ENCODE assay signal across 8 mouse cellular contexts in the genomic region with DNA sequence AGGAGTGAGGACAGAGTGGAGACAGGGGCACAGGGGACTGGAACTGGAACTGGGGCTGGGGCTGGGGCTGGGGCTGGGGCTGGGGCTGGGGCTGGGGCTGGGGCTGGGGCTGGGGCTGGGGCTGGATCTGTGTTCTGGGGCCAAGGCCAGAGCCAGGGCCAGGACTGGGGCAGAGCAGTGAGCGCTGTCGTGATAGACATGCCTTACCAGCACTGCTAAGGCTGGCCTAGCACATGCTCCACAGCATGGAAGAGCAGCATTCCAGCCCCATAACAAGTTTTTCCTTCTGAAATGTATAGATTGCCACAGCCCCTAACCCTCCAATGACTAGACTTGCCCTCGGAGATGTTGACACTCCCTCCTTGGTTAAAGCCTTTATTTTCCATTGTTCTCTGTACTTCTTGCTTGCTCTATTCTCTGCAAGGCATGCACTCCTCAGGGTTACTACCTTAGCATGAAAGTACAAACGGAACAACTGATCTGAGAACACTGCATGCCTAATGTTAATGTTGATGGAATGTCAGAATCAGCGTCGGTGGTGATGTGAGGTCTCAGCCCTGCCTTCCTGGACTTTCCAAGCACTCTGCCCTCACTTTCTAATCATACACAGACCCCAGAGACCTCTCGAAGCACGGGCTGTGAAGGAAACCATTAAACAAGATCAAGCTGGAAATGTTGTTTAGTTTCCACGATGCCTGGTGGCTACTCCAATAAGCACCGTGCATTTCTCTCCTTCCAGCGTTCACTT.
DNase-seq lines count a peak whose midpoint lies in the region; ATAC-seq and TF ChIP-seq lines count a peak whose summit lies in the region.
"Had no signal": no experiment of that assay in that cellular context is flagged by ENCODE, and none has a peak within 500 bp of the region (broad histone marks: within the 10 kb centered on the region; RNA-seq: fewer than 3 reads in every experiment).

No protein-coding gene starts in this region.

- 0 out of 2 replicates have a peak overlapping the region, but pooled peaks have one; percentile 34 for H3K4me2 ChIP-seq in forebrain, embryonic 13.5 days
- H3K4me2 ChIP-seq in hindbrain, embryonic 11.5 days (replicated peaks; ENCODE audit: low read depth, low read length): no peak overlapping the region
- peak overlapping the region; percentile 42 for H3K4me2 ChIP-seq in midbrain, postnatal 0 days (ENCODE audit: low read depth, low read length, poor library complexity, severe bottlenecking)
- H3K4me2 ChIP-seq: liver, embryonic 13.5 days had no signal

- H3K27ac ChIP-seq in left cerebral cortex, adult 2 months: peak overlapping the region; percentile 82
- no peak overlapping the region; the same call in 1 of the 2 replicates for H3K27ac ChIP-seq in forebrain, embryonic 13.5 days
- H3K27ac ChIP-seq in hindbrain, embryonic 11.5 days (ENCODE audit: low read depth, low read length): no peak overlapping the region
- 0 out of 2 replicates have a peak overlapping the region, but pooled peaks have one; percentile 12 for H3K27ac ChIP-seq in midbrain, postnatal 0 days (ENCODE audit: low read depth, low read length)
- H3K27ac ChIP-seq: liver, embryonic 13.5 days had no signal

- no peaks in the 10 kb centered on the region for H3K36me3 ChIP-seq in forebrain, embryonic 13.5 days (ENCODE audit: poor library complexity, severe bottlenecking)
- H3K36me3 ChIP-seq in hindbrain, embryonic 11.5 days (ENCODE audit: control insufficient read depth, insufficient read depth, low read length): no peaks in the 10 kb centered on the region
- H3K36me3 ChIP-seq in midbrain, postnatal 0 days (ENCODE audit: insufficient read depth, low read length): no peaks in the 10 kb centered on the region
- H3K36me3 ChIP-seq: liver, embryonic 13.5 days had no signal

- ATAC-seq in forebrain, embryonic 13.5 days: peak; percentile 42
- ATAC-seq in hindbrain, embryonic 11.5 days (ENCODE audit: low FRiP score): peak; percentile 34; the same call in 1 of the 2 replicates
- ATAC-seq in midbrain, postnatal 0 days (ENCODE audit: low FRiP score): peak; percentile 44; the same call in 1 of the 2 replicates

- H3K4me1 ChIP-seq in forebrain, embryonic 13.5 days: peaks cover 11% of the 10 kb centered on the region; the same call in 1 of the 2 replicates
- no peaks in the 10 kb centered on the region for H3K4me1 ChIP-seq in hindbrain, embryonic 11.5 days (replicated peaks; ENCODE audit: control insufficient read depth, insufficient read depth, low read length)
- H3K4me1 ChIP-seq in midbrain, postnatal 0 days (ENCODE audit: insufficient read depth, low read length): no peaks in the 10 kb centered on the region
- H3K4me1 ChIP-seq: liver, embryonic 13.5 days had no signal

- H3K4me3 ChIP-seq in left cerebral cortex, adult 2 months: peak overlapping the region; percentile 24; the same call in 1 of the 2 replicates
- no peak overlapping the region for H3K4me3 ChIP-seq in forebrain, embryonic 13.5 days
- H3K4me3 ChIP-seq in hindbrain, embryonic 11.5 days (ENCODE audit: low read depth, low read length): no peak overlapping the region
- peak overlapping the region; percentile 26 for H3K4me3 ChIP-seq in midbrain, postnatal 0 days (ENCODE audit: low read depth, low read length)
- H3K4me3 ChIP-seq: liver, embryonic 13.5 days had no signal

- no peaks in the 10 kb centered on the region for H3K9me3 ChIP-seq in forebrain, embryonic 13.5 days (replicated peaks)
- H3K9me3 ChIP-seq in hindbrain, embryonic 11.5 days (ENCODE audit: control insufficient read depth, low read length): no peaks in the 10 kb centered on the region
- H3K9me3 ChIP-seq in midbrain, postnatal 0 days (ENCODE audit: low read length): no peaks in the 10 kb centered on the region
- H3K9me3 ChIP-seq: liver, embryonic 13.5 days had no signal

- DNase-seq in left cerebral cortex, adult 2 months (ENCODE audit: extremely low spot score in 1 of 2, low spot score in 2 of 2): no peak
- no peak for DNase-seq in left cerebral cortex, adult 9 months (ENCODE audit: low spot score in 2 of 2)
- no peak for DNase-seq in hindbrain, embryonic 11.5 days (ENCODE audit: low spot score)
- no peak for DNase-seq in midbrain, postnatal 0 days (ENCODE audit: low spot score)
- no peak for DNase-seq in B cell, adult 2 months
- no peak for DNase-seq in kidney, postnatal 36 days
- DNase-seq: liver, embryonic 13.5 days had no signal

- TF ChIP-seq CTCF in left cerebral cortex, adult 2 months (IDR thresholded peaks at IDR 0.05): no peak
- no peak for TF ChIP-seq CTCF in midbrain, postnatal 0 days (IDR thresholded peaks at IDR 0.05)

- H3K9ac ChIP-seq in forebrain, embryonic 13.5 days: no peak overlapping the region
- H3K9ac ChIP-seq in hindbrain, embryonic 11.5 days (ENCODE audit: low read depth, low read length): no peak overlapping the region
- H3K9ac ChIP-seq in midbrain, postnatal 0 days (replicated peaks; ENCODE audit: low read length, poor library complexity, severe bottlenecking): no peak overlapping the region
- H3K9ac ChIP-seq: liver, embryonic 13.5 days had no signal

- no peaks in the 10 kb centered on the region for H3K27me3 ChIP-seq in forebrain, embryonic 13.5 days
- no peaks in the 10 kb centered on the region for H3K27me3 ChIP-seq in hindbrain, embryonic 11.5 days (ENCODE audit: control insufficient read depth, insufficient read depth, low read length)
- no peaks in the 10 kb centered on the region for H3K27me3 ChIP-seq in midbrain, postnatal 0 days (ENCODE audit: insufficient read depth, low read length)
- H3K27me3 ChIP-seq: liver, embryonic 13.5 days had no signal

- 74% methylated on average over 11 of the region's 11 CpGs for WGBS in forebrain, embryonic 13.5 days
- WGBS in hindbrain, embryonic 11.5 days: 67% methylated on average over 11 of the region's 11 CpGs
- 50% methylated on average over 11 of the region's 11 CpGs for WGBS in midbrain, postnatal 0 days

- intact Hi-C loops in left cerebral cortex, adult 2 months (cut with DNase I): loop anchor here (5.0 kb wide), 2 partner anchors 35 to 660 kb away; no protein-coding TSS in a partner anchor

Comparison
In these comparisons a context has a peak if more than half of its experiments do, and no peak if none do; other contexts are left out.
1. H3K27ac ChIP-seq: peak in left cerebral cortex, adult 2 months (single experiment) and midbrain, postnatal 0 days (single experiment); none in forebrain, embryonic 13.5 days (single experiment) and hindbrain, embryonic 11.5 days (single experiment).
2. H3K4me3 ChIP-seq: peak in left cerebral cortex, adult 2 months (single experiment) and midbrain, postnatal 0 days (single experiment); none in forebrain, embryonic 13.5 days (single experiment) and hindbrain, embryonic 11.5 days (single experiment).
3. Peak in every context shown above with its lines, with median percentiles within 50 percentile points of each other: ATAC-seq.